Mouse (Mus musculus): Measurements from ENCODE around the gene Guca2b. TPM values are rescaled to one million over a fixed set of nuclear protein-coding genes. Genes with fewer than 3 reads are reported as not detected.

The Guca2b gene
- total and polyA plus RNA-seq, 2 experiments from 2014 or later: not detected

GRCm38 (mm10) chr4:119669356-119670209, 10.8 kb upstream of the Guca2b start:
- H3K9ac ChIP-seq (replicated peaks; ENCODE audit: low read length, poor library complexity, severe bottlenecking): no peak overlapping the region
- H3K27me3 ChIP-seq (ENCODE audit: insufficient read depth, low read length): no peaks in the 10 kb centered on the region
- no peaks in the 10 kb centered on the region for H3K36me3 ChIP-seq (ENCODE audit: insufficient read depth, low read length)
- TF ChIP-seq CTCF (IDR thresholded peaks at IDR 0.05): no peak
- ATAC-seq (ENCODE audit: low FRiP score) (no peak), DNase-seq (ENCODE audit: low spot score) (no peak)
- 57% methylated on average over 10 of the region's 10 CpGs for WGBS
- H3K27ac ChIP-seq (ENCODE audit: low read depth, low read length): no peak overlapping the region
- H3K4me1 ChIP-seq (ENCODE audit: insufficient read depth, low read length): no peaks in the 10 kb centered on the region; the same call in 1 of the 2 replicates
- no peaks in the 10 kb centered on the region for H3K9me3 ChIP-seq (ENCODE audit: low read length)
- H3K4me2 ChIP-seq (ENCODE audit: low read depth, low read length, poor library complexity, severe bottlenecking): no peak overlapping the region
- no peak overlapping the region for H3K4me3 ChIP-seq (ENCODE audit: low read depth, low read length)

GRCm38 (mm10) chr4:119668596-119668995, 9.8 kb upstream of the Guca2b start:
- H3K4me2 ChIP-seq (ENCODE audit: low read depth, low read length, poor library complexity, severe bottlenecking): no peak overlapping the region
- H3K4me3 ChIP-seq (ENCODE audit: low read depth, low read length): no peak overlapping the region
- no peak overlapping the region for H3K9ac ChIP-seq (replicated peaks; ENCODE audit: low read length, poor library complexity, severe bottlenecking)
- no peak for DNase-seq (ENCODE audit: low spot score)
- H3K27me3 ChIP-seq (ENCODE audit: insufficient read depth, low read length): no peaks in the 10 kb centered on the region
- no peak for TF ChIP-seq CTCF (IDR thresholded peaks at IDR 0.05)
- H3K27ac ChIP-seq (ENCODE audit: low read depth, low read length): no peak overlapping the region
- ATAC-seq (ENCODE audit: low FRiP score): no peak
- H3K9me3 ChIP-seq (ENCODE audit: low read length): no peaks in the 10 kb centered on the region
- no peaks in the 10 kb centered on the region for H3K36me3 ChIP-seq (ENCODE audit: insufficient read depth, low read length)
- WGBS: 76% methylated on average over 4 of the region's 4 CpGs
- no peaks in the 10 kb centered on the region; the same call in 1 of the 2 replicates for H3K4me1 ChIP-seq (ENCODE audit: insufficient read depth, low read length)

GRCm38 (mm10) chr4:119668185-119668584, 9.4 kb upstream of the Guca2b start:
- no peak for DNase-seq (ENCODE audit: low spot score)
- Histone ChIP-seq H3K4me1 (ENCODE audit: insufficient read depth, low read length) (no peaks in the 10 kb centered on the region; the same call in 1 of the 2 replicates), H3K27ac (ENCODE audit: low read depth, low read length) (no peak overlapping the region), H3K36me3 (ENCODE audit: insufficient read depth, low read length) (no peaks in the 10 kb centered on the region), H3K9ac (replicated peaks; ENCODE audit: low read length, poor library complexity, severe bottlenecking) (no peak overlapping the region), H3K27me3 (ENCODE audit: insufficient read depth, low read length) (no peaks in the 10 kb centered on the region), H3K9me3 (ENCODE audit: low read length) (no peaks in the 10 kb centered on the region), H3K4me2 (ENCODE audit: low read depth, low read length, poor library complexity, severe bottlenecking) (no peak overlapping the region), H3K4me3 (ENCODE audit: low read depth, low read length) (no peak overlapping the region)
- no peak for TF ChIP-seq CTCF (IDR thresholded peaks at IDR 0.05)
- no peak for ATAC-seq (ENCODE audit: low FRiP score)
- 89% methylated on average over 3 of the region's 3 CpGs for WGBS

- no peaks in the 10 kb centered on the region for H3K27me3 ChIP-seq (ENCODE audit: insufficient read depth, low read length)
- no peaks in the 10 kb centered on the region; the same call in 1 of the 2 replicates for H3K4me1 ChIP-seq (ENCODE audit: insufficient read depth, low read length)
- H3K4me2 ChIP-seq (ENCODE audit: low read depth, low read length, poor library complexity, severe bottlenecking): no peak overlapping the region
- 21% methylated on average over 5 of the region's 5 CpGs for WGBS
- H3K27ac ChIP-seq (ENCODE audit: low read depth, low read length): no peak overlapping the region
- TF ChIP-seq CTCF (IDR thresholded peaks at IDR 0.05): peak; percentile 84
- no peaks in the 10 kb centered on the region for H3K9me3 ChIP-seq (ENCODE audit: low read length)
- no peak overlapping the region for H3K9ac ChIP-seq (replicated peaks; ENCODE audit: low read length, poor library complexity, severe bottlenecking)
- no peaks in the 10 kb centered on the region for H3K36me3 ChIP-seq (ENCODE audit: insufficient read depth, low read length)
- DNase-seq (ENCODE audit: low spot score): peak; percentile 60
- no peak overlapping the region for H3K4me3 ChIP-seq (ENCODE audit: low read depth, low read length)
- ATAC-seq (ENCODE audit: low FRiP score): 0 out of 2 replicates have a peak, but pooled peaks have one; percentile 11
Observed at GRCm38 (mm10) chr4:119667454-119667853, 8.7 kb upstream of the Guca2b start.

- H3K27ac ChIP-seq (ENCODE audit: low read depth, low read length): no peak overlapping the region
- no peak for ATAC-seq (ENCODE audit: low FRiP score)
- H3K4me2 ChIP-seq (ENCODE audit: low read depth, low read length, poor library complexity, severe bottlenecking): no peak overlapping the region
- DNase-seq (ENCODE audit: low spot score): no peak
- H3K9me3 ChIP-seq (ENCODE audit: low read length): no peaks in the 10 kb centered on the region
- H3K27me3 ChIP-seq (ENCODE audit: insufficient read depth, low read length): no peaks in the 10 kb centered on the region
- no peaks in the 10 kb centered on the region; the same call in 1 of the 2 replicates for H3K4me1 ChIP-seq (ENCODE audit: insufficient read depth, low read length)
- no peak overlapping the region for H3K4me3 ChIP-seq (ENCODE audit: low read depth, low read length)
- no peak overlapping the region for H3K9ac ChIP-seq (replicated peaks; ENCODE audit: low read length, poor library complexity, severe bottlenecking)
- 38% methylated on average over 8 of the region's 8 CpGs for WGBS
- TF ChIP-seq CTCF (IDR thresholded peaks at IDR 0.05): no peak
- H3K36me3 ChIP-seq (ENCODE audit: insufficient read depth, low read length): no peaks in the 10 kb centered on the region
Observed at GRCm38 (mm10) chr4:119666116-119666515, 7.4 kb upstream of the Guca2b start.

DNA sequence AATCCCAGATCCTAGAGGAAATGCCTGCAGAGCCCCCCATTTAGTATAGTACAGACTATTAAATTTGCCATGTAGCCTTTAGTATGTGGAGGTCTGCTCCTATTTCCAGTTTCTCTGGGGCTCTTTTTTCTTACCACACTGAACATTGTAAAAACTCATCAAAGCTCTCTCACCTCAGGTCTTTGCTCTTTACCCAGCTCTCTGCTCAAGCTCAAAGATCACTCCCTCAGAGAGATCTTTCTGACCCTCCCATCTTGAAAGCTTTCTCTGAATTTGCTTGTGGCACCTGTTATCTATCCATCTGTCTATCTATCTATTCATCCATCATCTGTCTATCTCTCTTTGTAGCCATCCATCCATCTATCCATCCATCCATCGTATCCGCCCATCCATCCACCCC, 6.4 kb upstream of the Guca2b start:
- Histone ChIP-seq H3K9ac (replicated peaks; ENCODE audit: low read length, poor library complexity, severe bottlenecking) (no peak overlapping the region), H3K4me1 (ENCODE audit: insufficient read depth, low read length) (no peaks in the 10 kb centered on the region; the same call in 1 of the 2 replicates), H3K27me3 (ENCODE audit: insufficient read depth, low read length) (no peaks in the 10 kb centered on the region), H3K27ac (ENCODE audit: low read depth, low read length) (no peak overlapping the region), H3K4me3 (ENCODE audit: low read depth, low read length) (no peak overlapping the region), H3K36me3 (ENCODE audit: insufficient read depth, low read length) (no peaks in the 10 kb centered on the region), H3K4me2 (ENCODE audit: low read depth, low read length, poor library complexity, severe bottlenecking) (no peak overlapping the region), H3K9me3 (ENCODE audit: low read length) (no peaks in the 10 kb centered on the region)
- no peak for TF ChIP-seq CTCF (IDR thresholded peaks at IDR 0.05)
- 92% methylated on average over 2 of the region's 2 CpGs for WGBS
- no peak for DNase-seq (ENCODE audit: low spot score)
- no peak for ATAC-seq (ENCODE audit: low FRiP score)
